Mouse (Mus musculus): ENCODE data around the gene Itgb2. TPM values are rescaled to one million over a fixed set of nuclear protein-coding genes. Genes with fewer than 3 reads are reported as not detected.

Itgb2 gene
- total and polyA plus RNA-seq, 3 experiments: 7.1 to 11.6 (median 11.2) TPM

DNA sequence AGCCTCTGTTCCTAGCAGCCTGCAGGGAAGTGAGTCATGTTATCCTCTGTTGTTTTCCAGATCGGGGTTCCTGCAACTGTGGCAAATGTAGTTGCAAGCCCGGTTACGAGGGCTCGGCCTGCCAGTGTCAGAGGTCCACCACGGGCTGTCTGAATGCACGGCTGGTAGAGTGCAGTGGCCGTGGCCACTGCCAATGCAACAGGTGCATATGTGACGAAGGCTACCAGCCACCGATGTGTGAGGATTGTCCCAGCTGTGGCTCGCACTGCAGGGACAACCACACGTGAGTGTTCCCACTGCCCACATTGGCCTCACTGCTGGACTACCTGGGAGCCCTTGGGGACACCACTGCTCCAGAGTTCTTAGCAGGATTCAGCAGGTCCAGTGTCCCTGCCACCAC, 30.0 kb downstream of the Itgb2 start:
- no peak for DNase-seq
- Histone ChIP-seq H3K27me3 (ENCODE audit: control insufficient read depth, insufficient read depth, low read length) (no peaks in the 10 kb centered on the region), H3K36me3 (ENCODE audit: control insufficient read depth, insufficient read depth, low read length) (no peaks in the 10 kb centered on the region), H3K4me1 (ENCODE audit: control insufficient read depth, insufficient read depth, low read length) (no peaks in the 10 kb centered on the region), H3K27ac (no peak overlapping the region), H3K79me2 (replicated peaks; ENCODE audit: control insufficient read depth, insufficient read depth, low read length) (no peaks in the 10 kb centered on the region), H3K4me3 (no peak overlapping the region), H3K9ac (ENCODE audit: low read depth, low read length) (no peak overlapping the region)
- WGBS: 75% methylated on average over 11 of the region's 11 CpGs
- intact Hi-C loops (cut with DNase I): no loop called here
- no peak for TF ChIP-seq EP300 (IDR thresholded peaks at IDR 0.05; ENCODE audit: insufficient read depth, low read depth, low read length)

DNA sequence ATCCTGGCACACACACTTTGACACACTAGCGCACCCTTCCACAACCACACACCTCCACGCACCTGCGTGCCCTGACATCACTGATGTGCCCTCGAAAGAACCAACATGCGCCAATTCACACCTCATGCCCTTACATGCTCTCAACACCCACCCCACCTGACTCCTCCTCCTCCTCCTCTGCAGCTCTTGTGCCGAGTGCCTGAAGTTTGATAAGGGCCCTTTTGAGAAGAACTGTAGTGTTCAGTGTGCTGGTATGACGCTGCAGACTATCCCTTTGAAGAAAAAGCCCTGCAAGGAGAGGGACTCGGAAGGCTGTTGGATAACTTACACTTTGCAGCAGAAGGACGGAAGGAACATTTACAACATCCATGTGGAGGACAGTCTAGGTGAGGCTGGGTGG, 30.8 kb downstream of the Itgb2 start:
- no peak for TF ChIP-seq CTCF (IDR thresholded peaks at IDR 0.05)
- no peak for TF ChIP-seq POLR2A (IDR thresholded peaks at IDR 0.05; ENCODE audit: insufficient read depth, low read depth, low read length)
- TF ChIP-seq EP300 (IDR thresholded peaks at IDR 0.05; ENCODE audit: insufficient read depth, low read depth, low read length): no peak
- Histone ChIP-seq H3K4me3 (no peak overlapping the region), H3K27me3 (ENCODE audit: control insufficient read depth, insufficient read depth, low read length) (no peaks in the 10 kb centered on the region), H3K36me3 (ENCODE audit: control insufficient read depth, insufficient read depth, low read length) (no peaks in the 10 kb centered on the region), H3K27ac (no peak overlapping the region), H3K4me1 (ENCODE audit: control insufficient read depth, insufficient read depth, low read length) (no peaks in the 10 kb centered on the region), H3K79me2 (replicated peaks; ENCODE audit: control insufficient read depth, insufficient read depth, low read length) (no peaks in the 10 kb centered on the region), H3K9ac (ENCODE audit: low read depth, low read length) (no peak overlapping the region)
- no peak for DNase-seq
- WGBS: 77% methylated on average over 9 of the region's 9 CpGs
- intact Hi-C loops (cut with DNase I): no loop called here

DNA sequence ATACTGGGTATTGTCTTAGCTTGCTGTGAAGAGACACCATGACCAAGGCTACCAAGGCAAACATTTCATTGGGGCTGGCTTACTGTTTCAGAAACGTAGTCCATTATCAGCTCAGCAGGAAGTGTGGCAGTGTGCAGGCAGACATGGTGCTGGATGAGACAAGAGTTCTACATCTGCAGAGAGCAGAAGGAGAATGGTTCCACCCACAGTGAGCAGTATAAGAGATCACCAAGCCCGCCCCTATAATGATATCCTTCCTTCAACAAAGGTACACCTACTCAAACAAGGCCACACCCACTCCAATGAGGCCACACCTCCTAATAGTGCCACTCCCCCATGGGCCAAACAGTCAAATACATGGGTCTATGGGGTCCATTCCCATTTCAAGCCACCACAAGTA, 31.5 kb downstream of the Itgb2 start:
- Histone ChIP-seq H3K36me3 (ENCODE audit: control insufficient read depth, insufficient read depth, low read length) (no peaks in the 10 kb centered on the region), H3K27me3 (ENCODE audit: control insufficient read depth, insufficient read depth, low read length) (no peaks in the 10 kb centered on the region), H3K79me2 (replicated peaks; ENCODE audit: control insufficient read depth, insufficient read depth, low read length) (no peaks in the 10 kb centered on the region), H3K4me3 (no peak overlapping the region), H3K9ac (ENCODE audit: low read depth, low read length) (no peak overlapping the region), H3K4me1 (ENCODE audit: control insufficient read depth, insufficient read depth, low read length) (no peaks in the 10 kb centered on the region), H3K27ac (no peak overlapping the region)
- 66% methylated on average over 2 of the region's 2 CpGs for WGBS
- TF ChIP-seq EP300 (IDR thresholded peaks at IDR 0.05; ENCODE audit: insufficient read depth, low read depth, low read length) (no peak), CTCF (IDR thresholded peaks at IDR 0.05) (no peak), POLR2A (IDR thresholded peaks at IDR 0.05; ENCODE audit: insufficient read depth, low read depth, low read length) (no peak)
- DNase-seq: no peak
- intact Hi-C loops (cut with DNase I): no loop called here

DNA sequence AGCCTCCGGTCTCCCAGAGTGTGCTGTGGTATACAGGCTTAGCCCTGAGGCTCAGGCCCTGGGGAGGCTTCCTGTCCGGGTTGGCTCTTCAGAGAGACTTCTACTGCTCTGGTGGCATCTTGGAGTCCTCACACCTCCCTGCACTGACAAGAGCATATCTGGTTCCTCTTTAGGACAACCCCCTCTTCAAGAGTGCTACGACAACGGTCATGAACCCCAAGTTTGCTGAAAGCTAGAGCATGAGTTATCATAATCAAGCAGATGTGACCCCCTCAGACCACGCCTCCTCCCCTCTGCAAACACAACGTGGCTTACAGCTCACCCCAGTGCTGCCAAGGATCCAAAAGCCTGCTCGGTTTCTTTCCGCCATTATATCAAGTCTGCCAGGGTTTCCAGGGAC, 35.0 kb downstream of the Itgb2 start:
- no peaks in the 10 kb centered on the region for H3K36me3 ChIP-seq (ENCODE audit: control insufficient read depth, insufficient read depth, low read length)
- DNase-seq: no peak
- H3K4me3 ChIP-seq: no peak overlapping the region
- 69% methylated on average over 8 of the region's 8 CpGs for WGBS
- H3K27ac ChIP-seq: no peak overlapping the region
- H3K27me3 ChIP-seq (ENCODE audit: control insufficient read depth, insufficient read depth, low read length): no peaks in the 10 kb centered on the region
- TF ChIP-seq EP300 (IDR thresholded peaks at IDR 0.05; ENCODE audit: insufficient read depth, low read depth, low read length) (no peak), CTCF (IDR thresholded peaks at IDR 0.05) (no peak), POLR2A (IDR thresholded peaks at IDR 0.05; ENCODE audit: insufficient read depth, low read depth, low read length) (no peak)
- no peaks in the 10 kb centered on the region for H3K79me2 ChIP-seq (replicated peaks; ENCODE audit: control insufficient read depth, insufficient read depth, low read length)
- intact Hi-C loops (cut with DNase I): loop anchor here (5.0 kb wide), 1 partner anchor 283 kb away; no protein-coding TSS in a partner anchor
- H3K4me1 ChIP-seq (ENCODE audit: control insufficient read depth, insufficient read depth, low read length): no peaks in the 10 kb centered on the region
- H3K9ac ChIP-seq (ENCODE audit: low read depth, low read length): no peak overlapping the region

DNA sequence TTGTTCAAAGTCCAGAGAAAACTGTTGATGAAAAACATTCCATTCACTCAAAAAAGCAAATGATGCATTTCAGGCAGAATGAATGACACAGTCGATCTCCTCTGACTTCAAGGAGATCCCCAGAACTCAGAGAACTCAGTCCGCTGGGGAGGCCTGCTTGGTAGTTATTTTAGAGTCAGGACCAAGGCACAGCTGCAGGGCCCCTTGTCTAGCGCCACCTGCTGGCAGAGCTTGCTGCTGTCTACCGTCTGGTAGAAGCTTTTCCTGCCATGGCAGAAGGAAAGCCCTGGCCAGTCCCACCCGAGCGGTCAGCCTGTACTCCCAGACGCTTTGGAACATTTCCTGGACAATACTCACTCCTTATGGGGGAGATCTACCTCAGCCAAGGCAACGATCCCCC, 36.6 kb downstream of the Itgb2 start:
- no peaks in the 10 kb centered on the region for H3K4me1 ChIP-seq (ENCODE audit: control insufficient read depth, insufficient read depth, low read length)
- H3K4me3 ChIP-seq: no peak overlapping the region
- H3K9ac ChIP-seq (ENCODE audit: low read depth, low read length): no peak overlapping the region
- DNase-seq: peak; percentile 83 to 90
- H3K27me3 ChIP-seq (ENCODE audit: control insufficient read depth, insufficient read depth, low read length): no peaks in the 10 kb centered on the region
- 13% methylated on average over 8 of the region's 8 CpGs for WGBS
- TF ChIP-seq POLR2A (IDR thresholded peaks at IDR 0.05; ENCODE audit: insufficient read depth, low read depth, low read length): no peak
- TF ChIP-seq EP300 (IDR thresholded peaks at IDR 0.05; ENCODE audit: insufficient read depth, low read depth, low read length): 0 out of 2 replicates have a peak, but pooled peaks have one; percentile 50
- peak; percentile 99 for TF ChIP-seq CTCF (IDR thresholded peaks at IDR 0.05)
- no peaks in the 10 kb centered on the region for H3K79me2 ChIP-seq (replicated peaks; ENCODE audit: control insufficient read depth, insufficient read depth, low read length)
- H3K36me3 ChIP-seq (ENCODE audit: control insufficient read depth, insufficient read depth, low read length): no peaks in the 10 kb centered on the region
- intact Hi-C loops (cut with DNase I): loop anchor here (1.0 to 5.0 kb wide), 2 partner anchors 49 to 284 kb away; no protein-coding TSS in a partner anchor
- no peak overlapping the region for H3K27ac ChIP-seq

DNA sequence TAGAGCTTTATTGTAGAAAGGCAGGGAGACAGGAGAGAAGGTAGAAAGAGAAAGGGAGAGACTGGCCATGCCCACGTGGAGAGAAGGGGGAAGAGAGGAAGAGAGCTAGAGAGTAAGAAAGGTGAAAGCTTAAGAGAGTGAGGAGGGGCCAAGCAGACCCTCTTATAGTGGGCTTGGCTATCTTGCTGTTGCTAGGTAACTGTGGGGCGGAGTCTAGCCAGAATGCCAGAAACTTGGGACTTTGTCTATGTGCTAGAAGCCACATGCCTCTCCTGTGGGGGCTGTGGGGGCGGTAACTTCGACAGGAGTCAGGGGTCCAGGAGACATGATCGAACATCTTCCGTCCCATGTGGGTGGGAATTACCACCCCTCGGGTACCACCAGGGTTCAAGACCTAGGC, 39.4 kb downstream of the Itgb2 start:
- H3K4me1 ChIP-seq (ENCODE audit: control insufficient read depth, insufficient read depth, low read length): no peaks in the 10 kb centered on the region
- H3K79me2 ChIP-seq (replicated peaks; ENCODE audit: control insufficient read depth, insufficient read depth, low read length): no peaks in the 10 kb centered on the region
- no peak for DNase-seq
- TF ChIP-seq CTCF (IDR thresholded peaks at IDR 0.05) (no peak), POLR2A (IDR thresholded peaks at IDR 0.05; ENCODE audit: insufficient read depth, low read depth, low read length) (no peak), EP300 (IDR thresholded peaks at IDR 0.05; ENCODE audit: insufficient read depth, low read depth, low read length) (no peak)
- H3K36me3 ChIP-seq (ENCODE audit: control insufficient read depth, insufficient read depth, low read length): no peaks in the 10 kb centered on the region
- H3K27ac ChIP-seq: no peak overlapping the region
- 51% methylated on average over 7 of the region's 7 CpGs for WGBS
- no peak overlapping the region for H3K4me3 ChIP-seq
- H3K9ac ChIP-seq (ENCODE audit: low read depth, low read length): no peak overlapping the region
- H3K27me3 ChIP-seq (ENCODE audit: control insufficient read depth, insufficient read depth, low read length): no peaks in the 10 kb centered on the region
- intact Hi-C loops (cut with DNase I): loop anchor here (5.0 kb wide), 1 partner anchor 287 kb away; no protein-coding TSS in a partner anchor

Data from heart, adult 2 months (tissue).